Mouse (Mus musculus) layer of hippocampus, adult 6 months (tissue): ENCODE results near the gene Dact1. TPM values are rescaled to one million over a fixed set of nuclear protein-coding genes. Genes with fewer than 3 reads are reported as not detected.

Source experiments
- long read RNA-seq, 2 experiments: library from polyadenylated mRNA; unstranded; transcript quantifications; one replicate each; pipeline ENCODE4 v2.0.0; 2019 to 2020
- polyA plus RNA-seq: library from polyadenylated mRNA; unstranded; fragments of <200 nt; fragmentation: Nextera tagmentation; gene quantifications from 2 replicates; pipeline ENCODE4 v1.2.3, GENCODE M21; 2021

The Dact1 gene
- polyA plus RNA-seq, result 0.49 and 0.77 TPM in 2 replicates
- long read RNA-seq, experiment 1, partial matches to known transcripts, result 0 of 3 reads
- long read RNA-seq, experiment 1, other reads (novel, unspliced or antisense), result 3 of 3 reads
- long read RNA-seq, experiment 2, partial matches to known transcripts, result 0 of 5 reads
- long read RNA-seq, experiment 2, other reads (novel, unspliced or antisense), result 5 of 5 reads

GRCm38 (mm10) chr12:71309581-71310067 is at the start of gene Dact1:
Gene Dact1, plus strand, starts transcription at chr12:71309884.

Other genes with a start within 250 kb of the Dact1 start
- not detected in 2 replicates for gene Tomm20l, start 198.5 kb upstream of the Dact1 start, polyA plus RNA-seq
- gene Timm9, start 173.2 kb upstream of the Dact1 start, polyA plus RNA-seq, result 50.2 and 62.0 TPM in 2 replicates
- 1.7 and 1.8 TPM in 2 replicates for gene 2700049A03Rik, start 173.0 kb upstream of the Dact1 start, polyA plus RNA-seq